19 mouse cellular contexts compared by ENCODE assay signal in genomic region chr14:79997534-79997933, GRCm38 (mm10). TPM values are rescaled to one million over a fixed set of nuclear protein-coding genes. Genes with fewer than 3 reads are reported as not detected.
DNase-seq lines count a peak whose midpoint lies in the region; ATAC-seq lines count a peak whose summit lies in the region.
"Had no signal": no experiment of that assay in that cellular context is flagged by ENCODE, and none has a peak within 500 bp of the region (broad histone marks: within the 10 kb centered on the region; RNA-seq: fewer than 3 reads in every experiment).

No protein-coding gene starts in this region.

- no peak for ATAC-seq in hindbrain, embryonic 11.5 days (ENCODE audit: low FRiP score)
- ATAC-seq in forebrain, embryonic 14.5 days, result peak; percentile 67; the same call in 1 of the 2 replicates
- ATAC-seq in midbrain, embryonic 16.5 days, result peak; percentile 82; the same call in 1 of the 2 replicates
- ATAC-seq: intestine, embryonic 15.5 days; lung, postnatal 0 days had no signal

- no peak overlapping the region for H3K9ac ChIP-seq in hindbrain, embryonic 11.5 days (ENCODE audit: low read depth, low read length)
- no peak overlapping the region for H3K9ac ChIP-seq in forebrain, embryonic 14.5 days (ENCODE audit: low read length)
- no peak overlapping the region for H3K9ac ChIP-seq in midbrain, embryonic 16.5 days (ENCODE audit: low read depth, low read length)
- H3K9ac ChIP-seq: intestine, embryonic 15.5 days had no signal

- no peaks in the 10 kb centered on the region for H3K9me3 ChIP-seq in hindbrain, embryonic 11.5 days (ENCODE audit: control insufficient read depth, low read length)
- H3K9me3 ChIP-seq in hindbrain, embryonic 10.5 days, result no peaks in the 10 kb centered on the region
- H3K9me3 ChIP-seq in forebrain, embryonic 14.5 days (replicated peaks; ENCODE audit: control insufficient read depth, low read length), result no peaks in the 10 kb centered on the region
- H3K9me3 ChIP-seq in midbrain, embryonic 10.5 days (replicated peaks), result no peaks in the 10 kb centered on the region
- no peaks in the 10 kb centered on the region for H3K9me3 ChIP-seq in midbrain, embryonic 16.5 days (replicated peaks; ENCODE audit: control insufficient read depth, low read length, poor library complexity, severe bottlenecking)
- H3K9me3 ChIP-seq: intestine, embryonic 15.5 days had no signal

- H3K27ac ChIP-seq in hindbrain, embryonic 11.5 days (ENCODE audit: low read depth, low read length), result no peak overlapping the region
- no peak overlapping the region for H3K27ac ChIP-seq in hindbrain, embryonic 10.5 days
- no peak overlapping the region for H3K27ac ChIP-seq in forebrain, embryonic 14.5 days (ENCODE audit: low read depth, low read length)
- H3K27ac ChIP-seq in midbrain, embryonic 10.5 days (replicated peaks), result 0 out of 2 replicates have a peak overlapping the region, but pooled peaks have one; percentile 2
- peak overlapping the region; percentile 60 for H3K27ac ChIP-seq in midbrain, embryonic 16.5 days (ENCODE audit: low read length)
- H3K27ac ChIP-seq: intestine, embryonic 15.5 days; layer of hippocampus, adult 2 months had no signal

- no peaks in the 10 kb centered on the region for H3K27me3 ChIP-seq in hindbrain, embryonic 11.5 days (ENCODE audit: control insufficient read depth, insufficient read depth, low read length)
- no peaks in the 10 kb centered on the region for H3K27me3 ChIP-seq in hindbrain, embryonic 10.5 days (ENCODE audit: insufficient read depth, poor library complexity, severe bottlenecking)
- no peaks in the 10 kb centered on the region for H3K27me3 ChIP-seq in forebrain, embryonic 14.5 days (replicated peaks; ENCODE audit: control insufficient read depth, insufficient read depth, low read length)
- H3K27me3 ChIP-seq in midbrain, embryonic 10.5 days (ENCODE audit: low read depth, poor library complexity, severe bottlenecking), result no peaks in the 10 kb centered on the region
- H3K27me3 ChIP-seq in midbrain, embryonic 16.5 days (ENCODE audit: control insufficient read depth, insufficient read depth, low read depth, low read length), result no peaks in the 10 kb centered on the region
- H3K27me3 ChIP-seq: intestine, embryonic 15.5 days had no signal

- DNase-seq in hindbrain, embryonic 11.5 days (ENCODE audit: low spot score), result peak; percentile 1
- no peak for DNase-seq in hindbrain, embryonic 10.5 days (ENCODE audit: low spot score)
- DNase-seq in forebrain, embryonic 14.5 days (ENCODE audit: low spot score), result peak; percentile 65
- peak; percentile 32 for DNase-seq in midbrain, embryonic 10.5 days (ENCODE audit: low spot score)
- no peak for DNase-seq in cerebellum, postnatal 10 days
- DNase-seq in c-Kit-positive CD71-positive TER-119-positive erythroid progenitor cells, embryonic 14.5 days (ENCODE audit: low spot score), result no peak
- no peak for DNase-seq in thymus, postnatal 25 days
- DNase-seq: adrenal gland, postnatal 36 days; cerebellum, adult 18-20 months; cerebellum, postnatal 25 days; heart, adult 11 months; kidney, postnatal 25 days had no signal

- H3K4me3 ChIP-seq in hindbrain, embryonic 11.5 days (ENCODE audit: low read depth, low read length), result no peak overlapping the region
- H3K4me3 ChIP-seq in hindbrain, embryonic 10.5 days, result no peak overlapping the region
- no peak overlapping the region for H3K4me3 ChIP-seq in forebrain, embryonic 14.5 days (ENCODE audit: low read depth, low read length)
- H3K4me3 ChIP-seq in midbrain, embryonic 10.5 days, result no peak overlapping the region
- no peak overlapping the region for H3K4me3 ChIP-seq in midbrain, embryonic 16.5 days (ENCODE audit: low read depth, low read length)
- H3K4me3 ChIP-seq: intestine, embryonic 15.5 days; layer of hippocampus, adult 2 months had no signal

- no peaks in the 10 kb centered on the region for H3K36me3 ChIP-seq in hindbrain, embryonic 11.5 days (ENCODE audit: control insufficient read depth, insufficient read depth, low read length)
- H3K36me3 ChIP-seq in hindbrain, embryonic 10.5 days, result no peaks in the 10 kb centered on the region
- no peaks in the 10 kb centered on the region for H3K36me3 ChIP-seq in forebrain, embryonic 14.5 days (ENCODE audit: control insufficient read depth, insufficient read depth, low read length)
- H3K36me3 ChIP-seq in midbrain, embryonic 10.5 days, result no peaks in the 10 kb centered on the region
- no peaks in the 10 kb centered on the region for H3K36me3 ChIP-seq in midbrain, embryonic 16.5 days (ENCODE audit: control insufficient read depth, insufficient read depth, low read length)
- H3K36me3 ChIP-seq: intestine, embryonic 15.5 days had no signal

- no peak overlapping the region for H3K4me2 ChIP-seq in hindbrain, embryonic 11.5 days (replicated peaks; ENCODE audit: low read depth, low read length)
- no peak overlapping the region for H3K4me2 ChIP-seq in forebrain, embryonic 14.5 days (ENCODE audit: low read length)
- no peak overlapping the region for H3K4me2 ChIP-seq in midbrain, embryonic 16.5 days (ENCODE audit: low read length)
- H3K4me2 ChIP-seq: heart, embryonic 11.5 days; intestine, embryonic 15.5 days had no signal

- 61% methylated on average over 4 of the region's 4 CpGs for WGBS in hindbrain, embryonic 11.5 days
- WGBS in hindbrain, embryonic 10.5 days, result 58% methylated on average over 4 of the region's 4 CpGs
- 15% methylated on average over 4 of the region's 4 CpGs for WGBS in forebrain, embryonic 14.5 days
- 29% methylated on average over 4 of the region's 4 CpGs for WGBS in midbrain, embryonic 10.5 days
- WGBS in midbrain, embryonic 16.5 days, result 21% methylated on average over 4 of the region's 4 CpGs

- H3K4me1 ChIP-seq in hindbrain, embryonic 11.5 days (replicated peaks; ENCODE audit: control insufficient read depth, insufficient read depth, low read length), result no peaks in the 10 kb centered on the region
- H3K4me1 ChIP-seq in hindbrain, embryonic 10.5 days (replicated peaks), result peaks cover 8% of the 10 kb centered on the region
- peaks cover 5% of the 10 kb centered on the region; the same call in 1 of the 2 replicates for H3K4me1 ChIP-seq in forebrain, embryonic 14.5 days (ENCODE audit: control insufficient read depth, insufficient read depth, low read length)
- H3K4me1 ChIP-seq in midbrain, embryonic 10.5 days, result peaks cover 16% of the 10 kb centered on the region
- peaks cover 4% of the 10 kb centered on the region for H3K4me1 ChIP-seq in midbrain, embryonic 16.5 days (ENCODE audit: control insufficient read depth, insufficient read depth, low read length)

RNA-seq across cellular contexts. Expression of gene Olfm4, which starts 13.7 kb away (rescaled TPM):
- 0.49 and 0.77 TPM in 2 replicates for polyA plus RNA-seq in hindbrain, embryonic 11.5 days (2014; fragmentation: Nextera tagmentation; extraction: Ambion mirVana)
- 0.38 and 0.39 TPM in 2 replicates for polyA plus RNA-seq in hindbrain, embryonic 10.5 days (2016; fragmentation: Nextera tagmentation; extraction: Ambion mirVana)
- polyA plus RNA-seq in forebrain, embryonic 14.5 days (2014; fragmentation: Nextera tagmentation; extraction: Ambion mirVana), result 1.3 and 2.1 TPM in 2 replicates
- 0.33 and 0.78 TPM in 2 replicates for polyA plus RNA-seq in midbrain, embryonic 10.5 days (2016; fragmentation: Nextera tagmentation; extraction: Ambion mirVana)
- 1.0 and 1.6 TPM in 2 replicates for polyA plus RNA-seq in midbrain, embryonic 16.5 days (2015; fragmentation: Nextera tagmentation; extraction: Ambion mirVana)
- polyA plus RNA-seq: liver, adult 2 months; testis, adult 2 months had no signal

Comparison
In these comparisons a context has a peak if more than half of its experiments do, and no peak if none do; other contexts are left out.
1. DNase-seq: peak in hindbrain, embryonic 11.5 days (single experiment), forebrain, embryonic 14.5 days (single experiment) and midbrain, embryonic 10.5 days (single experiment); none in hindbrain, embryonic 10.5 days (single experiment), cerebellum, postnatal 10 days (0 of 2), c-Kit-positive CD71-positive TER-119-positive erythroid progenitor cells, embryonic 14.5 days (single experiment) and thymus, postnatal 25 days (single experiment).
2. H3K27ac ChIP-seq: peak in midbrain, embryonic 10.5 days (single experiment) and midbrain, embryonic 16.5 days (single experiment); none in hindbrain, embryonic 11.5 days (single experiment), hindbrain, embryonic 10.5 days (single experiment) and forebrain, embryonic 14.5 days (single experiment).